Mouse (Mus musculus): ENCODE results near the gene D930048N14Rik. TPM values are rescaled to one million over a fixed set of nuclear protein-coding genes. Genes with fewer than 3 reads are reported as not detected.

The D930048N14Rik gene
- total and polyA plus RNA-seq, 3 experiments = 0.38 to 1.5 (median 0.81) TPM

DNA sequence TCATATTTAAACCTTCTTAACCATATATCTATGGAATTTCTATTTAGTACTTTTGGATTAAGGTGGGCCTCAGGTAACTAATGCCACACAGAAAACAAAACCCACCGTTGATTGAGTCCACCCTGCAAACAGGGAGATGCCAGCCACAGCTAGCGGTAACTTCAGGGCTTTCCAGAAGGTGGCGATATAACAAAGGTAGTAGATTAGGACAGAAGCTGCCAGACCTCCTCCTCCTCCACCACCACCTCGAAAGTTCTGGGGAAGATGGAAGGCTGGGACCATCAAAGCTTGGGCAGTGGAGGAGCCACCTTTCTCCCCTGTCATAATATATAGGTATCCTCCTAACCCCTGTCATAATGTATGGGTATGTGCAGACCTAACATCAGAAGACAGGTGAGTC is 33.1 kb upstream of the D930048N14Rik start:
- Histone ChIP-seq H3K9me3 (replicated peaks; ENCODE audit: low read length) (no peaks in the 10 kb centered on the region), H3K36me3 (replicated peaks in 1 of 2; ENCODE audit: control insufficient read depth in 1 of 2, insufficient read depth in 1 of 2, low read length in 1 of 2) (peaks cover 16 to 17% of the 10 kb centered on the region in 2 experiments), H3K4me2 (ENCODE audit: insufficient read depth, low read depth, poor library complexity, severe bottlenecking) (0 out of 2 replicates have a peak overlapping the region, but pooled peaks have one; percentile 17), H3K79me2 (replicated peaks; ENCODE audit: control insufficient read depth, extremely low read depth, insufficient read depth, poor library complexity, severe bottlenecking) (peaks cover 28% of the 10 kb centered on the region), H3K27ac (ENCODE audit: insufficient read depth, low read depth) (no peak overlapping the region), H3K4me1 (ENCODE audit: control insufficient read depth in 1 of 2, insufficient read depth in 2 of 2) (peaks cover 16 to 41% of the 10 kb centered on the region in 2 experiments), H3K4me3 (replicated peaks in 1 of 3; ENCODE audit: low read depth in 2 of 3, low read length in 2 of 3, poor library complexity in 1 of 3) (no peak overlapping the region), H3K9ac (ENCODE audit: insufficient read depth, low read depth) (no peak overlapping the region), H3K27me3 (replicated peaks) (no peaks in the 10 kb centered on the region)
- in situ Hi-C loops (cut with MboI; ENCODE audit: low pct_ligation_motif_present, low pct_unique_long_range_greater_than_20kb, low sequenced_read_pairs) (loop anchor here (10.0 kb wide), 1 partner anchor 67 kb away; the partner anchor contains the start of gene 0610009B22Rik), dilution Hi-C loops (cut with MboI; ENCODE audit: extremely low pct_ligation_motif_present, extremely low pct_unique_long_range_greater_than_20kb, low sequenced_read_pairs) (no loop called here)
- TF ChIP-seq CHD2 (IDR thresholded peaks at IDR 0.05; ENCODE audit: low read length) = 0 out of 2 replicates have a peak, but pooled peaks have one; percentile 29
- no peak for TF ChIP-seq MAX (IDR thresholded peaks at IDR 0.05; ENCODE audit: low read length)
- TF ChIP-seq UBTF (IDR thresholded peaks at IDR 0.05; ENCODE audit: low read depth, low read length) = no peak
- 0 out of 2 replicates have a peak, but pooled peaks have one; percentile 5 for TF ChIP-seq JUN (IDR thresholded peaks at IDR 0.05; ENCODE audit: insufficient read depth, low read depth, low read length)
- no peak for TF ChIP-seq USF2 (conservative IDR thresholded peaks at IDR 0.05; ENCODE audit: low read depth, low read length)
- TF ChIP-seq TBP (conservative IDR thresholded peaks at IDR 0.05; ENCODE audit: low read depth, low read length) = no peak
- TF ChIP-seq CHD1 (IDR thresholded peaks at IDR 0.05; ENCODE audit: low read depth, low read length) = no peak; the same call in 1 of the 2 replicates
- no peak for TF ChIP-seq POLR2AphosphoS2 (IDR thresholded peaks at IDR 0.05; ENCODE audit: low read depth, low read length)
- TF ChIP-seq KAT2A (IDR thresholded peaks at IDR 0.05; ENCODE audit: insufficient replicate concordance, low read length) = no peak
- TF ChIP-seq SIN3A (IDR thresholded peaks at IDR 0.05; ENCODE audit: low read length) = peak; percentile 76
- TF ChIP-seq HCFC1 (IDR thresholded peaks at IDR 0.05; ENCODE audit: low read depth, low read length) = peak; percentile 34; the same call in 1 of the 2 replicates
- peak; percentile 53; the same call in 1 of the 2 replicates for TF ChIP-seq NELFE (IDR thresholded peaks at IDR 0.05; ENCODE audit: low read depth, low read length)
- TF ChIP-seq EP300 (IDR thresholded peaks at IDR 0.05; ENCODE audit: low read length) = no peak
- no peak for TF ChIP-seq E2F4 (IDR thresholded peaks at IDR 0.05; ENCODE audit: insufficient replicate concordance, low read depth, low read length)
- no peak for TF ChIP-seq TCF12 (IDR thresholded peaks at IDR 0.05; ENCODE audit: low read depth, low read length)
- peak; percentile 97 for TF ChIP-seq ZC3H11A (IDR thresholded peaks at IDR 0.05; ENCODE audit: low read depth, low read length)
- no peak for TF ChIP-seq USF1 (IDR thresholded peaks at IDR 0.05; ENCODE audit: low read depth, low read length)
- TF ChIP-seq GABPA (IDR thresholded peaks at IDR 0.05; ENCODE audit: insufficient replicate concordance, low read depth, low read length) = no peak
- no peak; the same call in 1 of the 2 replicates for TF ChIP-seq ZMIZ1 (IDR thresholded peaks at IDR 0.05; ENCODE audit: low read depth, low read length)
- no peak for TF ChIP-seq BHLHE40 (IDR thresholded peaks at IDR 0.05; ENCODE audit: low read depth, low read length)
- peak; percentile 85 to 99 for TF ChIP-seq CTCF (conservative IDR thresholded peaks at IDR 0.05 in 1 of 2, IDR thresholded peaks at IDR 0.05 in 1 of 2; ENCODE audit: low read depth in 2 of 2, low read length in 2 of 2)
- peak; percentile 21; the same call in 1 of the 2 replicates for TF ChIP-seq ELF1 (IDR thresholded peaks at IDR 0.05; ENCODE audit: low read depth, low read length)
- TF ChIP-seq MAFK (IDR thresholded peaks at IDR 0.05; ENCODE audit: insufficient replicate concordance, low read length) = no peak
- TF ChIP-seq MYC (IDR thresholded peaks at IDR 0.05; ENCODE audit: low read depth, low read length) = peak; percentile 68; the same call in 1 of the 2 replicates
- no peak for TF ChIP-seq JUND (conservative IDR thresholded peaks at IDR 0.05; ENCODE audit: low read depth, low read length)
- TF ChIP-seq POLR2A (IDR thresholded peaks at IDR 0.05; ENCODE audit: low read depth, low read length) = no peak
- no peak for TF ChIP-seq ZKSCAN1 (IDR thresholded peaks at IDR 0.05; ENCODE audit: borderline replicate concordance, low read depth, low read length)
- peak; percentile 53; the same call in 1 of the 2 replicates for TF ChIP-seq MXI1 (IDR thresholded peaks at IDR 0.05; ENCODE audit: low read depth, low read length)
- TF ChIP-seq ZNF384 (IDR thresholded peaks at IDR 0.05; ENCODE audit: low read depth, low read length) = 0 out of 2 replicates have a peak, but pooled peaks have one; percentile 17
- no peak for TF ChIP-seq ETS1 (conservative IDR thresholded peaks at IDR 0.05; ENCODE audit: low read depth, low read length)
- TF ChIP-seq SMC3 (IDR thresholded peaks at IDR 0.05; ENCODE audit: low read depth, low read length) = peak; percentile 99
- peak; percentile 99 for TF ChIP-seq RAD21 (IDR thresholded peaks at IDR 0.05; ENCODE audit: low read depth, low read length)
- TF ChIP-seq RCOR1 (conservative IDR thresholded peaks at IDR 0.05; ENCODE audit: low read depth, low read length) = no peak
- no peak for TF ChIP-seq NRF1 (IDR thresholded peaks at IDR 0.05; ENCODE audit: low read depth, low read length)
- TF ChIP-seq PAX5 (IDR thresholded peaks at IDR 0.05; ENCODE audit: low read length) = no peak
- TF ChIP-seq MAZ (IDR thresholded peaks at IDR 0.05; ENCODE audit: low read depth, low read length) = 0 out of 2 replicates have a peak, but pooled peaks have one; percentile 51
- no peak for TF ChIP-seq MEF2A (IDR thresholded peaks at IDR 0.05; ENCODE audit: borderline replicate concordance, low read depth, low read length)
- TF ChIP-seq IRF4 (IDR thresholded peaks at IDR 0.05; ENCODE audit: low read depth, low read length) = peak; percentile 55
- peak; percentile 86 for DNase-seq (ENCODE audit: extremely low read depth)
